Mouse (Mus musculus): ENCODE measurements around the gene Olfr649. TPM values are rescaled to one million over a fixed set of nuclear protein-coding genes. Genes with fewer than 3 reads are reported as not detected.
A peak's percentile ranks its signal among the peaks of the same experiment; 100 is the strongest.

Olfr649 gene
- polyA plus RNA-seq, 1 experiment from 2014 or later = not detected

- WGBS (ENCODE audit: insufficient replicate concordance) = 43% methylated on average over 2 of the region's 2 CpGs
- DNase-seq (no peak), ATAC-seq (no peak)
- Histone ChIP-seq H3K27ac (ENCODE audit: low read depth) (no peak overlapping the region), H3K4me1 (ENCODE audit: insufficient read depth) (peaks cover 4% of the 10 kb centered on the region), H3K27me3 (ENCODE audit: insufficient read depth, low read length) (no peaks in the 10 kb centered on the region), H3K4me2 (ENCODE audit: low read depth, low read length) (no peak overlapping the region), H3K9ac (replicated peaks) (no peak overlapping the region), H3K9me3 (ENCODE audit: low read length) (no peaks in the 10 kb centered on the region), H3K36me3 (replicated peaks; ENCODE audit: insufficient read depth, low read length) (no peaks in the 10 kb centered on the region), H3K4me3 (ENCODE audit: low read depth, low read length) (no peak overlapping the region)
- TF ChIP-seq CTCF (IDR thresholded peaks at IDR 0.05; ENCODE audit: low read depth) (no peak), EP300 (IDR thresholded peaks at IDR 0.05; ENCODE audit: low read depth) (no peak)
These were observed 22.1 kb upstream of the Olfr649 start for GRCm38 (mm10) chr7:104217881-104218280.

- Histone ChIP-seq H3K27me3 (ENCODE audit: insufficient read depth, low read length) (no peaks in the 10 kb centered on the region), H3K4me3 (ENCODE audit: low read depth, low read length) (no peak overlapping the region), H3K36me3 (replicated peaks; ENCODE audit: insufficient read depth, low read length) (no peaks in the 10 kb centered on the region), H3K9ac (replicated peaks) (no peak overlapping the region), H3K27ac (ENCODE audit: low read depth) (no peak overlapping the region; the same call in 1 of the 2 replicates), H3K4me1 (ENCODE audit: insufficient read depth) (peaks cover 4% of the 10 kb centered on the region), H3K9me3 (ENCODE audit: low read length) (no peaks in the 10 kb centered on the region), H3K4me2 (ENCODE audit: low read depth, low read length) (no peak overlapping the region)
- 17% methylated on average over 1 of the region's 1 CpGs for WGBS (ENCODE audit: insufficient replicate concordance)
- ATAC-seq = peak; percentile 24
- TF ChIP-seq CTCF (IDR thresholded peaks at IDR 0.05; ENCODE audit: low read depth) (no peak), EP300 (IDR thresholded peaks at IDR 0.05; ENCODE audit: low read depth) (no peak)
- peak; percentile 30 for DNase-seq
These were observed 20.3 kb upstream of the Olfr649 start for GRCm38 (mm10) chr7:104216011-104216535.

GRCm38 (mm10) chr7:104206197-104206596, 10.4 kb upstream of the Olfr649 start:
- H3K4me2 ChIP-seq (ENCODE audit: low read depth, low read length) = no peak overlapping the region
- 61% methylated on average over 7 of the region's 7 CpGs for WGBS (ENCODE audit: insufficient replicate concordance)
- no peak overlapping the region for H3K4me3 ChIP-seq (ENCODE audit: low read depth, low read length)
- TF ChIP-seq EP300 (IDR thresholded peaks at IDR 0.05; ENCODE audit: low read depth) (no peak), CTCF (IDR thresholded peaks at IDR 0.05; ENCODE audit: low read depth) (no peak)
- H3K27me3 ChIP-seq (ENCODE audit: insufficient read depth, low read length) = no peaks in the 10 kb centered on the region
- 0 out of 2 replicates have a peak overlapping the region, but pooled peaks have one; percentile 24 for H3K27ac ChIP-seq (ENCODE audit: low read depth)
- no peaks in the 10 kb centered on the region for H3K36me3 ChIP-seq (replicated peaks; ENCODE audit: insufficient read depth, low read length)
- ATAC-seq = peak; percentile 62
- no peaks in the 10 kb centered on the region for H3K4me1 ChIP-seq (ENCODE audit: insufficient read depth)
- peak; percentile 20 for DNase-seq
- no peaks in the 10 kb centered on the region for H3K9me3 ChIP-seq (ENCODE audit: low read length)
- no peak overlapping the region for H3K9ac ChIP-seq (replicated peaks)

GRCm38 (mm10) chr7:104199822-104200221, 4.0 kb upstream of the Olfr649 start:
- Histone ChIP-seq H3K27ac (ENCODE audit: low read depth) (no peak overlapping the region), H3K27me3 (ENCODE audit: insufficient read depth, low read length) (no peaks in the 10 kb centered on the region), H3K36me3 (replicated peaks; ENCODE audit: insufficient read depth, low read length) (no peaks in the 10 kb centered on the region), H3K9ac (replicated peaks) (no peak overlapping the region), H3K4me2 (ENCODE audit: low read depth, low read length) (no peak overlapping the region), H3K9me3 (ENCODE audit: low read length) (no peaks in the 10 kb centered on the region), H3K4me1 (ENCODE audit: insufficient read depth) (no peaks in the 10 kb centered on the region), H3K4me3 (ENCODE audit: low read depth, low read length) (no peak overlapping the region)
- peak; percentile 99 for TF ChIP-seq CTCF (IDR thresholded peaks at IDR 0.05; ENCODE audit: low read depth)
- no peak for TF ChIP-seq EP300 (IDR thresholded peaks at IDR 0.05; ENCODE audit: low read depth)
- 2% methylated on average over 5 of the region's 5 CpGs for whole genome bisulfite sequencing (ENCODE audit: insufficient replicate concordance)
- DNase-seq (peak; percentile 82), ATAC-seq (peak; percentile 78)

GRCm38 (mm10) chr7:104191275-104191674, 4.5 kb downstream of the Olfr649 start:
- H3K27ac ChIP-seq (ENCODE audit: low read depth) = no peak overlapping the region
- no peak overlapping the region for H3K4me3 ChIP-seq (ENCODE audit: low read depth, low read length)
- 35% methylated on average over 9 of the region's 9 CpGs for WGBS (ENCODE audit: insufficient replicate concordance)
- H3K27me3 ChIP-seq (ENCODE audit: insufficient read depth, low read length) = no peaks in the 10 kb centered on the region
- DNase-seq (no peak), ATAC-seq (no peak)
- no peak overlapping the region for H3K9ac ChIP-seq (replicated peaks)
- H3K4me2 ChIP-seq (ENCODE audit: low read depth, low read length) = no peak overlapping the region
- no peaks in the 10 kb centered on the region for H3K36me3 ChIP-seq (replicated peaks; ENCODE audit: insufficient read depth, low read length)
- no peaks in the 10 kb centered on the region for H3K9me3 ChIP-seq (ENCODE audit: low read length)
- TF ChIP-seq CTCF (IDR thresholded peaks at IDR 0.05; ENCODE audit: low read depth) = 0 out of 2 replicates have a peak, but pooled peaks have one; percentile 4
- no peak for TF ChIP-seq EP300 (IDR thresholded peaks at IDR 0.05; ENCODE audit: low read depth)
- no peaks in the 10 kb centered on the region for H3K4me1 ChIP-seq (ENCODE audit: insufficient read depth)

GRCm38 (mm10) chr7:104183292-104183691, 12.5 kb downstream of the Olfr649 start, which contains the start of gene Olfr648:
Olfr648 (minus strand) TSS chr7:104183392.
- no peaks in the 10 kb centered on the region for H3K9me3 ChIP-seq (ENCODE audit: low read length)

More at GRCm38 (mm10) chr7:104183292-104183691, 12.5 kb downstream of the Olfr649 start, which contains the start of gene Olfr648:
- WGBS (ENCODE audit: insufficient replicate concordance) = 85% methylated on average over 2 of the region's 2 CpGs
- ATAC-seq = no peak
- H3K27ac ChIP-seq (ENCODE audit: low read depth) = no peak within 1 kb of the TSS
- no peak within 1 kb of the TSS for H3K4me3 ChIP-seq (ENCODE audit: low read depth, low read length)
- H3K4me2 ChIP-seq (ENCODE audit: low read depth, low read length) = no peak within 1 kb of the TSS
- no peaks in the 10 kb centered on the region for H3K36me3 ChIP-seq (replicated peaks; ENCODE audit: insufficient read depth, low read length)
- no peak for DNase-seq
- H3K4me1 ChIP-seq (ENCODE audit: insufficient read depth) = no peaks in the 10 kb centered on the region
- no peaks in the 10 kb centered on the region for H3K27me3 ChIP-seq (ENCODE audit: insufficient read depth, low read length)
- no peak for TF ChIP-seq EP300 (IDR thresholded peaks at IDR 0.05; ENCODE audit: low read depth)
- no peak for TF ChIP-seq CTCF (IDR thresholded peaks at IDR 0.05; ENCODE audit: low read depth)
- no peak within 1 kb of the TSS for H3K9ac ChIP-seq (replicated peaks)
